In genomic region chr12:99199124-99199483, GRCm38 (mm10) we compare ENCODE assay signal across 11 mouse cellular contexts.
A peak's percentile ranks its signal among the peaks of the same experiment; 100 is the strongest.
DNase-seq lines count a peak whose midpoint lies in the region; ATAC-seq and TF ChIP-seq lines count a peak whose summit lies in the region.
"Had no signal": no experiment of that assay in that cellular context is flagged by ENCODE, and none has a peak within 500 bp of the region (broad histone marks: within the 10 kb centered on the region; RNA-seq: fewer than 3 reads in every experiment).

No protein-coding gene starts in this region.

- ATAC-seq in heart, postnatal 0 days (ENCODE audit: insufficient read depth, low read depth) = no peak
- ATAC-seq in kidney, postnatal 0 days (replicated peaks; ENCODE audit: low FRiP score, low read depth) = peak; percentile 79

- H3K27me3 ChIP-seq in heart, postnatal 0 days (ENCODE audit: control insufficient read depth, insufficient read depth, low read length) = no peaks in the 10 kb centered on the region
- no peaks in the 10 kb centered on the region for H3K27me3 ChIP-seq in kidney, postnatal 0 days (ENCODE audit: insufficient read depth, low read length)
- H3K27me3 ChIP-seq: heart, embryonic 12.5 days had no signal

- intact Hi-C loops in heart, postnatal 14 days (cut with DNase I) = no loop called here

- no peak overlapping the region for H3K27ac ChIP-seq in heart, postnatal 0 days (ENCODE audit: low read depth)
- no peak overlapping the region for H3K27ac ChIP-seq in kidney, postnatal 0 days
- H3K27ac ChIP-seq: hindbrain, embryonic 14.5 days had no signal

- TF ChIP-seq CTCF in heart, postnatal 0 days (IDR thresholded peaks at IDR 0.05; ENCODE audit: low read depth) = peak; percentile 38
- TF ChIP-seq CTCF in kidney, postnatal 0 days (IDR thresholded peaks at IDR 0.05; ENCODE audit: low read depth) = peak; percentile 58

- DNase-seq in heart, postnatal 0 days (ENCODE audit: low spot score) = no peak
- no peak for DNase-seq in heart, postnatal 14 days
- DNase-seq in NIH3T3 (ENCODE audit: low read depth) = peak; percentile 39
- DNase-seq in cerebellum, postnatal 10 days = peak; percentile 49 to 57
- peak; percentile 30 for DNase-seq in kidney, postnatal 0 days (ENCODE audit: low spot score)
- DNase-seq in urinary bladder, adult 18-20 months (ENCODE audit: low spot score in 2 of 2) = no peak
- DNase-seq in urinary bladder, postnatal 25 days (ENCODE audit: low spot score) = no peak
- DNase-seq: adrenal gland, postnatal 14 days; thymus, adult 2 months had no signal

- TF ChIP-seq EP300 in heart, postnatal 0 days (IDR thresholded peaks at IDR 0.05; ENCODE audit: low read depth) = no peak

- H3K4me2 ChIP-seq in heart, postnatal 0 days (ENCODE audit: low read depth, low read length) = no peak overlapping the region
- no peak overlapping the region; the same call in 1 of the 2 replicates for H3K4me2 ChIP-seq in kidney, postnatal 0 days (ENCODE audit: low read length)
- H3K4me2 ChIP-seq: heart, embryonic 12.5 days; hindbrain, embryonic 14.5 days had no signal

- H3K9ac ChIP-seq in heart, postnatal 0 days (replicated peaks; ENCODE audit: low read depth, low read length) = no peak overlapping the region
- H3K9ac ChIP-seq in kidney, postnatal 0 days (ENCODE audit: low read depth, low read length) = no peak overlapping the region
- H3K9ac ChIP-seq: heart, embryonic 12.5 days; hindbrain, embryonic 14.5 days had no signal

- H3K36me3 ChIP-seq in heart, postnatal 0 days (replicated peaks; ENCODE audit: control insufficient read depth, insufficient read depth, low read length) = peaks cover 10% of the 10 kb centered on the region; the same call in 1 of the 2 replicates
- 0 out of 2 replicates have a peak, but pooled peaks cover 9% of the 10 kb centered on the region for H3K36me3 ChIP-seq in kidney, postnatal 0 days (ENCODE audit: insufficient read depth, low read length)

- no peaks in the 10 kb centered on the region for H3K4me1 ChIP-seq in heart, postnatal 0 days (ENCODE audit: control insufficient read depth, insufficient read depth)
- H3K4me1 ChIP-seq in kidney, postnatal 0 days (replicated peaks; ENCODE audit: insufficient read depth, low read length) = peaks cover 11% of the 10 kb centered on the region; the same call in 1 of the 2 replicates

- WGBS in heart, postnatal 0 days = 85% methylated on average over 5 of the region's 5 CpGs
- WGBS in kidney, postnatal 0 days = 58% methylated on average over 5 of the region's 5 CpGs

- no peak overlapping the region for H3K4me3 ChIP-seq in heart, postnatal 0 days (ENCODE audit: low read depth, low read length)
- no peak overlapping the region for H3K4me3 ChIP-seq in kidney, postnatal 0 days (replicated peaks; ENCODE audit: low read depth, low read length)
- H3K4me3 ChIP-seq: heart, embryonic 12.5 days had no signal

- H3K9me3 ChIP-seq in heart, postnatal 0 days (replicated peaks; ENCODE audit: control insufficient read depth, low read length) = no peaks in the 10 kb centered on the region
- no peaks in the 10 kb centered on the region for H3K9me3 ChIP-seq in kidney, postnatal 0 days (replicated peaks; ENCODE audit: low read length)
- H3K9me3 ChIP-seq: heart, embryonic 12.5 days had no signal

Comparison
In these comparisons a context has a peak if more than half of its experiments do, and no peak if none do; other contexts are left out.
1. DNase-seq: peak in NIH3T3 (single experiment), cerebellum, postnatal 10 days (2 of 2) and kidney, postnatal 0 days (single experiment); none in heart, postnatal 0 days (single experiment), heart, postnatal 14 days (0 of 2), urinary bladder, adult 18-20 months (0 of 2) and urinary bladder, postnatal 25 days (single experiment).